Mouse (Mus musculus) layer of hippocampus, postnatal 10 days (tissue): ENCODE measurements around the gene Gba2. TPM values are rescaled to one million over a fixed set of nuclear protein-coding genes. Genes with fewer than 3 reads are reported as not detected.
"Not testable (repeated sequence)": the region's sequence is repeated elsewhere in the genome, so short reads cannot be mapped to it uniquely, and the experiment has no call there.

Experiments used
- DNase-seq, 2 experiments: peaks; one replicate each; pipeline ENCODE4 v3.0.0; 2021; ENCODE audit warnings: low spot score in 2 of 2
- total RNA-seq, 2 experiments: library from RNA; stranded (reverse); gene quantifications; 2 replicates each; pipeline ENCODE4 v1.2.3; 2021

The Gba2 gene
- total RNA-seq, 2 experiments from 2014 or later: 56.8 to 57.7 TPM

DNA sequence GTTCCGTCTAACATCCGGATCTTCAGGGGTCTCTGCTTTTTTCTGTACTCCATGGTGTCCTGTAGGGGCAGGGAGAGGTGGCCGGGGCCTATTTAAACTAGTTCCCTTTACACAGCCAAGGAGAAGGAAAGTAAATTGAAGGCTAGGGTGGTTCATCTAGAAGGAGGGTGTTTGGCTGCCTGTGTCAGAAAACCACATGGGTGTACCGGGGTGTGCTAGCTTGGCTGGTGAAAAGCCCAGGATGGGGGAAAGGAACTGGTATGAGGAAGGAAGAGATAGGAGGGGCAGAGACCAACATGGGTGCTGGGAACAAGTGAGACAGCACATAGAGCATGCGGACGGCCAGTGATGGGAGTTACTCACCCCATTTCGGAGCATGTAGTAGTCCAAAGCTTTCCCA is 22.7 kb downstream of the Gba2 start:
- no peak for DNase-seq

DNA sequence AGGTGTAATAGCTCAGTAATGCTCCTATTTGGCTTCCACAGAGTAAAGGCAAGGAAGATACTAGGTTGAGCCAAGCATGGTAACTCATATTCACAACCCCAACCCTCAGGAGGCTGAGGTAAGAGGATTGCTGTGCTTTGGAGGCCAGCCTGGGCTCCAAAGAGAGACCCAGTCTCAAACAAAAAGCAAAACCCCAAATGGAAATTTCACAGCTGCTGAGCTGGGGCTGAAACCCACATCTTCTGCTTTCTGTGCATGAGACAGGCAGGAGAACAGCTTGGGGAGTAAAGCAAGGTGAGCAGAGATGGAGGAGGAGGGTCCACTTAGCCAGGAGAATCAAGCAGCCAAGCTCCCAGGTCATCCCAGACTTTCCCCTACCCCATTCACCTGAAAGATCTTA is 24.8 kb downstream of the Gba2 start:
- no peak for DNase-seq

DNA sequence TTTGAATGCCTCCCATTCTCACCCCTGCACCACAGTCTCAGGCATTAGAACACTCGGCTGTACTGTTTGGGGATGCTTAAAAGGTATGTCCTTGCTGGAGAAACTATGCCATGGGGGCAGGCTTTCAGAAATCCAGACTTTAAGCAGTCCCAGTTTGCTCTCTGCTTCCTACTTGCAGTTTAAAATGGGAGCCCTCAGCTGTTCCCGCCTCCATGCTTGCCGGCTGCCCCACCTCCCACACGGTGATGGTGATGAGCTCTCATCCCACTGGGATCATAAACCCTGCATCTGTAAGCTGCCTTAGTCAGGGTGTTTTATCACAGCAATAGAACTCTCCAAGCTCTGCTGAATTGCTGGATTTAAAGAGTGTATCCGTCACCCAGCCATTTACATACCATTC is 26.2 kb downstream of the Gba2 start:
- no peak for DNase-seq

DNA sequence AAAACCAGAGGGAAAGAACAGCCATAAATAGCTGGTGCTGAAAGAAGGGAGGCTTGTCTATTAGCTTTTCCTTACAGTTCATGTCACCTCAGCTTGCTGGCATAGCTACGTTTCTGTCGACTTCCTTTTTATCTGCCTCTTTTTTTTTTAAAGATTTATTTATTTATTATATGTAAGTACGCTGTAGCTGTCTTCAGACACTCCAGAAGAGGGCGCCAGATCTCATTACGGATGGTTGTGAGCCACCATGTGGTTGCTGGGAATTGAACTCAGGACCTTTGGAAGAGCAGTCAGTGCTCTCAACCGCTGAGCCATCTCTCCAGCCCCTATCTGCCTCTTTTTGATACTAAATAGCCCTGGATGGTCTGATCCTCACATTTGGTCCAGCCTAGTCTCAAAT is 26.8 kb downstream of the Gba2 start:
- DNase-seq: not testable (repeated sequence)

DNA sequence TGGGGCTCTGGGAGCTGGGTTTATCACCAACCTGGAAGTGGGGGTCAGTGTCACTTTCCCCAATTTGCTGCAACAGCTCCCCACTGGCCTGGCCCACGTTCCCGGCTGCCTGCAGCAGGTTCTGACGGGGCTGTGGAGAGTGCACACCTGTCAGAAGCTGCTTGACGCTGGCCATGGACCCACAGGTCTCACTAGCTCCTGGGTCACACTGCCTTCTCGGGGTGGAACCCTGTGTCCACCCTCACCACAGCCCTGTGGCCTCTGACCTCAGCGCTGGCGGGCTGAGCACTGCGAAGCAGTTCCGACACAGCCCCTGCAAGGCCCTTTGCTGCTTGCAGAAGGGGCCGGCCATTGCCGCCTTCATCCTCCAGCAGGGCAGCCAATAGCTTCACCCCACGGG is 29.6 kb downstream of the Gba2 start:
- no peak for DNase-seq

DNA sequence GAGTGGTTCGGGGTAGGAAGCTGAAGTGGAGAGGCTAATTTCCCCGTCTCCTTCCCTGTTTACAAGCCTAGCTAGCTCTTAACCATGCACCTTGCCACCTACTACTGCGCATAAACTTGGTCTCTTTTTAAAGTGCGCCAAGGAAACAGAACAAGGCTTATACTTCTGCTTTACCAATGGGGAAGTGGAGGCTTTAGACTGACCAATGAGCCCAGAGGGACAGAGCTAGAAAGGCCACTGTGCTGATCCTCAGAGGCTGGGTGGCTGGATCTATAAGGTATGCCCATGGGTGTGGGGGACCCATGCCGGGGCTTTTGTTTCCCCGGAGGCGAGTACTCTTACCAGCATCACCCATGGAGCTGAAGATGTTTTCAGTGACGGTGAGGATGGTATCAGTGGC is 31.5 kb downstream of the Gba2 start:
- no peak for DNase-seq

DNA sequence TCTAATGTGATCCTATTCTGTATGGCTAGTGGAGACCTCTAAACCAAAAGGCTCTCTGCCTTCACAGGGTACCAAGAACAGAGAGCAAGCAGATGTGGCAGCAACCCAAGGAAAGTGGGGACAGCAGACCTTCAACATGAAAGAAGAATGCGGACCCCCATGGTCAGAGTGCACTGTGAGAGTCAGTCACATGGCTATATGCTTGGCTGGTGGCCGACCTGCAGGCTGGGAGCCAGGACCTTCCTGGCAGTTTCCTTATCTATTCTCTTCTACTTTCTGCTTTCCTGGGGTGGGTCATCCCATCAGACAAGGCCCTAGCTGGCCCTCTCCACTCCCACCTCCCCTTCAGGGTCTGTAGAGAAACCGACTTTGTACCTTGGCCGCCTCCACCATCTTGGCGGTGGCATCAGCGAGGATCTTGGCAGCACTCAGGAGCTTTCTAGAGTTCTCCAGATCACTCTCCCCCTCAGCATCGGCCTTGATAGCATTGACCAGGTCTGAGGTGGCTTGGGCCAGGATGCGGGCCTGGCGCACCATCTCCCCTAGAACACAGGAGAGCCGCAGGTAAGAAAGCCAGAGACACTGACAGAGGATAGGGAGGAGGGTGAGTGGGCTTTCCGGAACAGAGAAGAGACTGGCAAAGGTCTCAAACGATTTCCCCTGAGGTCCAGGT is 32.2 kb downstream of the Gba2 start:
- DNase-seq: no peak

DNA sequence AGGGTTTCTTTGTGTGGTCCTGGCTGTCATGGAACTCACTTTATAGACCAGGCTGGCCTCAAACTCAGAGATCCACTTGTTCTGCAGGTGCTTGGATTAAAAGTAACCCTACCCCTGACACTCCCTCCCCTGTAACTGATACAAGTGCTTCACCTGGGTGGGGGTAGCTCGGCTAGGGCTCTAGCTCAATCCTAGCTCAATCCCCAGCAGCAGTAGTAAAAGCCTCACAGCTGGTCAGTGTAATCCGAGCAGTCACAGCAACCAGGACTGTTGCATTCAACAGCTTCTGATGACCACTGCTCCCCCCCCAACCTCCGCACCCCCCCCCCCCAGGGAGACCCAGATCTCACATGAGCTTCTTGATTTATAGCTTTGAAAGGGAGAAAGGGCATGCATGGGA is 36.6 kb downstream of the Gba2 start:
- no peak for DNase-seq

DNA sequence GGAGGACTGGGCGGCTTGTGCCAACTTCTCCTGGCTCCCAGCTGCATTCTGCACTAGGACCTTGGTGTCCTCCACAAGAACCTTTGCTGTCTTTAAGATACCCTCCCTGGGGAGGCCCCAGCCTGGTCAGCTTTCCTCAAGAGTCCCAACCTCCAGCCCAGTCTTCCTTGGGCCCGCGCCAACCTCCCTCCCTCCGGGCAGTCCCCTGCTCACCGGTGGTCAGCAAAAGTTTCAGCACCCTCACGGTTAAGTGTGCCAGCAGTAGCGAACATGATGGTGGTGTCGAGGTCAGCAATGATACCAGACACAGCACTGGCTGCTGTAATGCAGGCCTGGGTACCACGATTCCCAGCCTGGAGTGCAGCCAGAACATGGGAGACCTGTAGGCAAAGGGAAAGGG is 42.6 kb downstream of the Gba2 start:
- no peak for DNase-seq

DNA sequence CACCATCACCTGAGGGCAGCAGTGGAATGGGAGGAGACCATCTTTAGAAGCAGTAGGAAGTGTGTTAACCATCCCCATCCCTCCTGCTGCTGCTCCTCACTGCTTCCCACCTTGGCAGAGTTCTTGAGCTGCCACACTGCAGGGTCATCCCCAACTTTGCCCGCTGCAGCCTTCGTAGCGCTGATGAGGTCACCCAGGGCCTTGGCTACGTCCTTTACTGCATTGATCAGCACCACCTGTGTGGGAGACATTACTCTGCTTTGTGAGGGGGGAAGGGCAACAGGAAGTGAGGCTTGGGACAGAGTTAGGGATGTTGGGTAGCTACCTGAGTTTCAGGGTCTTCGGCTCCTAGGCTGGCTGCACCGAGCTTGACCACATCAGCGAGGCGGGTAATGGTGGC is 43.0 kb downstream of the Gba2 start:
- DNase-seq: no peak

DNA sequence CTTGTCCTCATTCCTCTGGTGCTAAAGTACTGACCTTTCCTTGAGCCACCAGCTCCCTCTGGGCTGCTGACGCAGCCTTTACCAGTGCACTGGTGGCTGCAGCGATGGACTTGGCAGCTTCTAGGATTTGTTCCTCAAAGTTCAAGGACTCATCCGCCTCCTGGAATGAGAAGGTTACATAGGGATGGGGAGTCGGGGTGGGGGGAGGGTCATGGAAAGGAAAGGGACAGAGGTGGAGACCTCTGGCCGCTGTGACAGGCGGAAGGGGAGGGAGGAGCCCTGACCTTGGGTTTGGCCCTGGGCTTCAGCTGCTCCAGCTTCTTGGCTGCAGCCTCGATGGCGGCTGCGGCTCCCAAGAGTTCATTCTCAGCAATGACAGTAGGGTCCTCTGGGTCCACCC is 45.4 kb downstream of the Gba2 start:
- no peak for DNase-seq

DNA sequence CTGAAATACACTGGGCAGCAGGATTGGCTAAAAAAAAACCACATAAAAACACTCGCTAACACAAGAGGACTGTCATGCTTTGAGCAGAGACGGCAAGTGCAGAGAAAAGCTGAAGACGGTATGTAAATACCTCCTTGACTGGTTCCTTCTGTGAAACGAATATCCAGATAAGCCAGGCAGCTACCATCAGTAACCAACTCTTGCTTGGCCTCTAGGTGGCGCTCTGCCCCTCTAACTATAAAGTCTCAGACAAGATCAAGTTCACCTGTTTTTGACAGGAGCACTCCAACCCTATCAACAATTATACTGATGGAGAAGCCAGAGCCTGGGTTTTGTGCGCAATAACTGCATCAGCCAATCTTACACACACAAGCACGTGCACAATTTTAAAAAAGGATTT is 48.1 kb downstream of the Gba2 start:
- peak; percentile 75 to 80 for DNase-seq

DNA sequence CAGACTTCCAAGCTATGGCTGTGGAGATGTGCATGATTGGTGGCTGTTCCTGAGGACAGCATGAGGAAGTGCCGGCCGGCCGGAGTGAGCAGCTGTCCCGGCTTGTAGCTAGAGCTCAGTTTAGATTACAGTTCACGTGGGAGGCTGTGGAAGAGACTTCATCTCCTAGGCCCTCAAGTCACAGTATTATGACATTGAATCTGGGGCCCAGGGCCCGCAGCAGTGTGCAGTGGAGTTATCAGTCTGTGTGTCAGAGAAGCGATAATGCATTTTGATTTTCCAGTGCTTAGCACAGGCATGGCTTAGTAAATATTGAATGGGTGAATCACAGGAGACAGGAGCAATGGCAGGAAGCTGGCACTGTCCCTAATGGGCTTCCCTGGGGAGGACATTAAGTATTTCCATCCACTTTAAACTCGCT is 48.6 kb downstream of the Gba2 start:
- no peak for DNase-seq

DNA sequence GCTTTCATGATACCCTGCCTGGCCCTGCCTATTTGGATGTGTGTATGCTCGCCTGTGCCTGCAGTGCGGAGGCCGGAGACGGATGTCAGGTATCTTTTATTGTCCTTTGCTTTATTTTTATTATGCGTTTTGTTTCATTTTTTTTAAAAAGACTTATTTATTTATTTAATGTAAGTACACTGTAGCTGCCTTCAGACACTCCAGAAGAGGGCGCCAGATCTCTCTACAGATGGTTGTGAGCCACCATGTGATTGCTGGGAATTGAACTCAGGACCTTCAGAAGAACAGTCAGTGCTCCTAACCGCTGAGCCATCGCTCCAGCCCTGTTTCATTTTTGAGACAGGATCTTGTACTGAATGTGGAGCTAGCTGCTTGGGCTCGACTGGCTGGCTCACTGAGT is 50.2 kb downstream of the Gba2 start:
- DNase-seq: no peak

DNA sequence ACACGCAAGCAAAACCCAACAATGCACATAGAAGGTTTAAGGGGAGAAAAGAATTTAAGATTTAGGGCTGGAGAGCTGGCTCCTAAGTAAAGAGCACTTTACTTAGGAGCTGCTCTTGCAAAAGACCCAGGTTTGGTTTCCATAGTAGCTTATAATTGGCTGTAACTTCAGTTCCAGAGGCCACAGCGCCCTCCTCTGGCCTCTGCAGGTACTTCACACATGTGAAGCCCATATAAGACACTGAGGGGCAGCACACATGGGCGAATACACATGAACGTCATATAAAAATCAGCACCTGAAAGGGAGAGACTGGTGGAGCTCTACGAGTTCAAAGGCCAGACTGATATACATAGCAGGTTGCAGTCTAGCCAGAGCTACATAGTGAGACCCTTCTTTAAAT is 50.8 kb downstream of the Gba2 start:
- no peak for DNase-seq

DNA sequence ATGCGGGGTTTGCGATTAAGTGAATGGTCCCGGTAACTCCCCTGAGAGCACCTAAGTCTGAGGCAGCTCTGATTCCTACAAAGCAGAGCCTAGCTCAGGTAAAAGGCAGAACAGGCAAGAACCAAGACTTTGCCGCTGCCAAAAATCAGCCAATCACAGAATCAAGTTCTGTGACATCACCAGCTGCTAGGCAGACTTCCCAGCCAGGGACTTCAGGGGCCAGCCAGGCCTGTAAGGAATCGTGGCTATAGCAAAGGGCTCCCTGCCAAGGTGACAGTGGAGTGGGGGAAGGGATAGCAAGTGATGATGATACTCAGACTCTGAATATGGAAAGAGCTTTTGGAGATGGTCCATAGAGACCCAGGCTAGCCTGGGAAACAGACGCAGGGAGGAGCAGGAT is 58.7 kb downstream of the Gba2 start:
- DNase-seq: peak; percentile 94

DNA sequence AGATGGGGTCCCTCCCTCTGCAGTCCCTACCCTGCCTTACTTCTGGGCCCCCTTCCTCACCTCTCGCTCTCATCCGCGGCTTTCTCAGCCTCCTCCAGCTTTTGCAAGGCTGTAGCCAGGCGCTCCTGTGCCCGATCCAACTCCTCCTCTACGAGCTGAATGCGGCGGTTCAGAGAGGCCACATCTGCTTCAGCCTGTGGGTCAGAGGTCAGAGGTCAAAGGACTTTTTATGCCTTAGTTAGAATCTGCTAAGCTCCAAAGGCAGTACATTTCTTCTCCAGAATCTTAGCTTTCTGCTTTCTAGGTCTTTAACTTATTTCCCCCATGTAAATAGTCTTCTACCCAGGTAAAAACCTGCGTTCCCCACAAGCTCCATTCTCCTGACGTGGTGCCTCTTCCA is 59.1 kb downstream of the Gba2 start:
- no peak for DNase-seq

Other genes with a start within 250 kb of the Gba2 start
- 100 to 1,000 TPM; 126 to 129 TPM for gene Rusc2, start 196.9 kb downstream of the Gba2 start, total RNA-seq
- 1 to 10 TPM in 1 of 2 experiments, under 1 TPM in 1; 0.98 to 2.6 TPM for gene Fam166b, start 149.7 kb downstream of the Gba2 start, total RNA-seq
- 10 to 100 TPM; 70.3 to 72.1 TPM for gene Tesk1, start 136.9 kb downstream of the Gba2 start, total RNA-seq
- not detected for gene Cd72, start 124.2 kb downstream of the Gba2 start, total RNA-seq
- gene Sit1, start 95.1 kb downstream of the Gba2 start, total RNA-seq: not detected
- 10 to 100 TPM; 30.2 to 35.7 TPM for gene Ccdc107, start 86.0 kb downstream of the Gba2 start, total RNA-seq
- gene Arhgef39, start 79.2 kb downstream of the Gba2 start, total RNA-seq: 1 to 10 TPM; 1.2 to 1.8 TPM
- 1 to 10 TPM in 1 of 2 experiments, under 1 TPM in 1; 0.54 to 1.7 TPM for gene Car9, start 71.9 kb downstream of the Gba2 start, total RNA-seq
- gene Tpm2, start 55.1 kb downstream of the Gba2 start, total RNA-seq: 1 to 10 TPM; 5.0 to 7.4 TPM
- gene Creb3, start 16.5 kb downstream of the Gba2 start, total RNA-seq: 10 to 100 TPM; 65.9 to 75.4 TPM
- gene Tln1, start 16.2 kb downstream of the Gba2 start, total RNA-seq: 10 to 100 TPM; 54.4 to 69.7 TPM
- 10 to 100 TPM; 46.2 to 53.6 TPM for gene Rgp1, start 158 bp downstream of the Gba2 start, total RNA-seq
- not detected for gene Msmp, start 5.6 kb upstream of the Gba2 start, total RNA-seq
- 10 to 100 TPM; 47.8 to 49.0 TPM for gene Npr2, start 53.1 kb upstream of the Gba2 start, total RNA-seq
- gene Spag8, start 74.7 kb upstream of the Gba2 start, total RNA-seq: 1 to 10 TPM; 2.1 to 2.3 TPM
- gene Hint2, start 77.6 kb upstream of the Gba2 start, total RNA-seq: 10 to 100 TPM; 30.9 to 34.0 TPM
- 10 to 100 TPM; 49.4 to 50.5 TPM for gene Tmem8b, start 90.1 kb upstream of the Gba2 start, total RNA-seq
- 1 to 10 TPM in 1 of 2 experiments, under 1 TPM in 1; 0.53 to 1.0 TPM for gene Fam221b, start 90.3 kb upstream of the Gba2 start, total RNA-seq
- not detected for gene Olfr70, start 121.9 kb upstream of the Gba2 start, total RNA-seq
- gene Olfr71, start 131.4 kb upstream of the Gba2 start, total RNA-seq: not detected
- under 1 TPM; 0.45 to 0.48 TPM for gene Hrct1, start 148.3 kb upstream of the Gba2 start, total RNA-seq
- under 1 TPM; 0.39 to 0.40 TPM for gene Spaar, start 151.2 kb upstream of the Gba2 start, total RNA-seq
- not detected for gene Olfr159, start 192.1 kb upstream of the Gba2 start, total RNA-seq
- not detected for gene Olfr156, start 245.0 kb upstream of the Gba2 start, total RNA-seq